Mouse (Mus musculus) heart, adult 8-10 months (tissue): ENCODE measurements around the gene Gramd2. TPM values are rescaled to one million over a fixed set of nuclear protein-coding genes. Genes with fewer than 3 reads are reported as not detected.

Experiments used
- total RNA-seq, 4 experiments: library from RNA; stranded (reverse); gene quantifications; 2 replicates each; pipeline ENCODE4 v1.2.4; 2022

The Gramd2 gene
- total RNA-seq, 4 experiments from 2014 or later, result not detected

Other genes with a start within 250 kb of the Gramd2 start
- gene Arih1, start 193.5 kb upstream of the Gramd2 start, total RNA-seq, result 10 to 100 TPM; 69.9 to 81.0 (median 78.4) TPM
- 10 to 100 TPM; 45.0 to 50.7 (median 49.5) TPM for gene Hexa, start 140.6 kb upstream of the Gramd2 start, total RNA-seq
- under 1 TPM; 0.40 to 0.91 (median 0.79) TPM for gene Tmem202, start 140.3 kb upstream of the Gramd2 start, total RNA-seq
- not detected for gene Celf6, start 102.2 kb upstream of the Gramd2 start, total RNA-seq
- gene Parp6, start 62.9 kb upstream of the Gramd2 start, total RNA-seq, result 10 to 100 TPM; 15.1 to 17.9 (median 15.8) TPM
- gene Pkm, start 23.8 kb upstream of the Gramd2 start, total RNA-seq, result 1,000 to 10,000 TPM; 1,114 to 1,272 (median 1,167) TPM
- 10 to 100 TPM in 3 of 4 experiments, 1 to 10 TPM in 1; 6.8 to 11.6 (median 10.9) TPM for gene Senp8, start 70.6 kb downstream of the Gramd2 start, total RNA-seq
- gene Myo9a, start 70.8 kb downstream of the Gramd2 start, total RNA-seq, result 10 to 100 TPM; 11.2 to 12.4 (median 11.4) TPM